Mouse (Mus musculus): Measurements from ENCODE around the gene Krt222. TPM values are rescaled to one million over a fixed set of nuclear protein-coding genes. Genes with fewer than 3 reads are reported as not detected.

Krt222 gene
- polyA plus RNA-seq, 2 experiments, result 0.01 to 0.13 TPM

DNA sequence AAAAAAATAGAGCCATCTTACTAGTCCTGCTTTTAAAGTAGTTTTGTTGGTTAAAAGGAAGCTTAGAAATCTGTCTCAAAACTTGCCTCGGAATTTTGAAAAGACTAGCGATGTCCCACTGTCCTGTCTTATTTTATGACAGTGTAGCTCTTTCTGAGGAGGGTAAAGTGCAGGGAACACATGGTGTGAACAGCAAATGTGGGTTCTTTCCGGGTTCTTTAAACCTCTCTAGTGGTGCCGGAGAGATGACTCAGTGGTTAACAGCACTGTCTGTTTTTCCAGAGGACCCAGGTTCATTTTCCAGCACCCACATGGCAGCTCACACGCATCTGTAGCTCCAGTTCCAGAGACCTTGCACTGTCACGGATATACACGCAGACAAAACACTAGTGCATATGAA, 25.3 kb upstream of the Krt222 start:
- H3K4me2 ChIP-seq (ENCODE audit: low read depth), result no peak overlapping the region
- DNase-seq (ENCODE audit: low read depth in 3 of 3, low spot score in 3 of 3), result no peak
- H3K27ac ChIP-seq, result no peak overlapping the region

DNA sequence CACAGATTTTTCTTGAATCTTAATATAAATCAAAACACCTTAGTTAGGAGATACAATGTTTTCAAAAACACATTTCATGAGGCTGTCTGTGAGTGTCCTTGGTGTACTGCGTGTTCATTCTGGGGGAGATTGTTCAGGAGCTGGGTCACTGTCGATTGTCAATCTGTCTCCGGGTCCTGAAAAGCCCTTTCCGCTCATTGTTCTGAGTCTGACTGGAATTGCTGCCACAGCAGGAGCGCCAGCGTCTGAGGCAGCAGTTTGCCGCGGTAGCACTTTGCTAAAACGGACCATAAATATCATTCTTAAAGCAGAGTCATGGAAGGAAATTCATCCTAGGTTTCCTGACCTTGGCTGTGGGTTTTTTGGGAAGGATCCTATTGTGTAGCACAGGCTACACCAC, 21.9 kb upstream of the Krt222 start:
- TF ChIP-seq CTCF (IDR thresholded peaks at IDR 0.05; ENCODE audit: low read depth), result no peak
- TF ChIP-seq EP300 (IDR thresholded peaks at IDR 0.05; ENCODE audit: low read depth), result no peak
- 27% methylated on average over 9 of the region's 9 CpGs for WGBS (ENCODE audit: insufficient replicate concordance)
- H3K36me3 ChIP-seq (replicated peaks; ENCODE audit: control insufficient read depth, insufficient read depth, low read depth), result no peaks in the 10 kb centered on the region
- H3K4me3 ChIP-seq (ENCODE audit: insufficient read depth in 1 of 2, low read depth in 2 of 2, low read length in 2 of 2), result no peak overlapping the region
- H3K27ac ChIP-seq, result no peak overlapping the region
- no peak overlapping the region for H3K9ac ChIP-seq (replicated peaks)
- no peaks in the 10 kb centered on the region for H3K4me1 ChIP-seq (replicated peaks; ENCODE audit: control insufficient read depth in 2 of 2, insufficient read depth in 2 of 2, low read length in 1 of 2)
- ATAC-seq (ENCODE audit: insufficient read depth) (no peak), DNase-seq (ENCODE audit: low read depth in 3 of 3, low spot score in 3 of 3) (no peak)
- H3K27me3 ChIP-seq (ENCODE audit: control insufficient read depth, insufficient read depth, low read length), result no peaks in the 10 kb centered on the region
- no peak overlapping the region for H3K4me2 ChIP-seq (ENCODE audit: low read depth)
- H3K9me3 ChIP-seq (ENCODE audit: control insufficient read depth, low read length), result no peaks in the 10 kb centered on the region

More for the DNA sequence above, 25.3 kb upstream of the Krt222 start:
- Histone ChIP-seq H3K9me3 (ENCODE audit: control insufficient read depth, low read length) (no peaks in the 10 kb centered on the region), H3K36me3 (replicated peaks; ENCODE audit: control insufficient read depth, insufficient read depth, low read depth) (no peaks in the 10 kb centered on the region), H3K4me3 (ENCODE audit: insufficient read depth in 1 of 2, low read depth in 2 of 2, low read length in 2 of 2) (no peak overlapping the region), H3K9ac (replicated peaks) (no peak overlapping the region), H3K27me3 (ENCODE audit: control insufficient read depth, insufficient read depth, low read length) (no peaks in the 10 kb centered on the region), H3K4me1 (replicated peaks; ENCODE audit: control insufficient read depth in 2 of 2, insufficient read depth in 2 of 2, low read length in 1 of 2) (no peaks in the 10 kb centered on the region)
- no peak for ATAC-seq (ENCODE audit: insufficient read depth)
- no peak for TF ChIP-seq EP300 (IDR thresholded peaks at IDR 0.05; ENCODE audit: low read depth)
- no peak for TF ChIP-seq CTCF (IDR thresholded peaks at IDR 0.05; ENCODE audit: low read depth)
- 62% methylated on average over 7 of the region's 7 CpGs for WGBS (ENCODE audit: insufficient replicate concordance)

DNA sequence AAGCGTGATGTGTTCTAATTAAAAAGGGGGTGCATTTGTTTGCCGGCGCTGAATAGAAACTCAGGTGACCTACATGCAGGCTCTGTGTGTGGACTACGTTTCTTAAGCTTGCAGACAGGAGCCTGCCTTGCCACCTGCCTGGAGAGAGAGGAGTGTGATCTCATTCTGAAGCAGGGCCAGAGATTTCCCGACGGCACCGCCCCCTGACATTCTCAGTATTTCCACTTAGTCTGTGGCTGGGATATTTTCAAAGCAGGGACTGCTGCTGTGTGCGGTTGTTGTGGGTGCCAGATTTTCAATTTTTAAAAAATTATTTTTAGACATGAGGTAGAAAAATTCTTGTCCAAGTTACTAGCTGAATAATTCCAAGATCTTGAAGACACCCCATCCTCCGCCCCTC, 21.3 kb upstream of the Krt222 start:
- no peak for TF ChIP-seq CTCF (IDR thresholded peaks at IDR 0.05; ENCODE audit: low read depth)
- TF ChIP-seq EP300 (IDR thresholded peaks at IDR 0.05; ENCODE audit: low read depth), result no peak
- DNase-seq (ENCODE audit: low read depth in 3 of 3, low spot score in 3 of 3) (no peak), ATAC-seq (ENCODE audit: insufficient read depth) (no peak)
- no peak overlapping the region for H3K4me3 ChIP-seq (ENCODE audit: insufficient read depth in 1 of 2, low read depth in 2 of 2, low read length in 2 of 2)
- no peak overlapping the region for H3K4me2 ChIP-seq (ENCODE audit: low read depth)
- no peaks in the 10 kb centered on the region for H3K4me1 ChIP-seq (replicated peaks; ENCODE audit: control insufficient read depth in 2 of 2, insufficient read depth in 2 of 2, low read length in 1 of 2)
- no peaks in the 10 kb centered on the region for H3K27me3 ChIP-seq (ENCODE audit: control insufficient read depth, insufficient read depth, low read length)
- H3K27ac ChIP-seq, result no peak overlapping the region
- WGBS (ENCODE audit: insufficient replicate concordance), result 59% methylated on average over 9 of the region's 9 CpGs
- no peaks in the 10 kb centered on the region for H3K9me3 ChIP-seq (ENCODE audit: control insufficient read depth, low read length)
- no peak overlapping the region for H3K9ac ChIP-seq (replicated peaks)
- H3K36me3 ChIP-seq (replicated peaks; ENCODE audit: control insufficient read depth, insufficient read depth, low read depth), result no peaks in the 10 kb centered on the region

DNA sequence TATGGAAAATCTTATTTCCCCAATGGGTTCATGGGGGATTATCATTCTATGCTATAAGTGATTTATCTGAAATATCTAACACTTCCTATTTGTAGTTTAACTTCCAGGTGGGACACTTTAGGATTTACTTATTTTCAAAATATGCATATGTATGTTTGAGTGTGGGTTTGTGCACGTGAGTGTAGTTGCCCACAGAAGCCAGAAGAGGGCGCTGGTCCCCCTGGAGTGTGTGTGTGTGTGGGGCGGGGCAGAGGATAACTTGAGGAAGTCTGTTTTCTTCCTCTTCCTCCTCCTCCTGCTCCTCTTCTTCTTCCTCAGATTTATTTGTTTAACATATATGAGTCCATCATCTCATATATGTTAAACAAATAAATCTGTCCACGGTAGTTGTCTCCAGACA, 12.3 kb upstream of the Krt222 start:
- no peaks in the 10 kb centered on the region for H3K27me3 ChIP-seq (ENCODE audit: control insufficient read depth, insufficient read depth, low read length)
- no peaks in the 10 kb centered on the region for H3K9me3 ChIP-seq (ENCODE audit: control insufficient read depth, low read length)
- TF ChIP-seq CTCF (IDR thresholded peaks at IDR 0.05; ENCODE audit: low read depth) (peak; percentile 52), EP300 (IDR thresholded peaks at IDR 0.05; ENCODE audit: low read depth) (no peak)
- DNase-seq (ENCODE audit: low read depth in 3 of 3, low spot score in 3 of 3) (no peak), ATAC-seq (ENCODE audit: insufficient read depth) (no peak)
- H3K36me3 ChIP-seq (replicated peaks; ENCODE audit: control insufficient read depth, insufficient read depth, low read depth), result no peaks in the 10 kb centered on the region
- no peak overlapping the region for H3K4me2 ChIP-seq (ENCODE audit: low read depth)
- H3K4me3 ChIP-seq (ENCODE audit: insufficient read depth in 1 of 2, low read depth in 2 of 2, low read length in 2 of 2), result no peak overlapping the region
- H3K4me1 ChIP-seq (replicated peaks; ENCODE audit: control insufficient read depth in 2 of 2, insufficient read depth in 2 of 2, low read length in 1 of 2), result no peaks in the 10 kb centered on the region
- WGBS (ENCODE audit: insufficient replicate concordance), result 56% methylated on average over 4 of the region's 4 CpGs
- no peak overlapping the region for H3K9ac ChIP-seq (replicated peaks)
- H3K27ac ChIP-seq, result no peak overlapping the region

DNA sequence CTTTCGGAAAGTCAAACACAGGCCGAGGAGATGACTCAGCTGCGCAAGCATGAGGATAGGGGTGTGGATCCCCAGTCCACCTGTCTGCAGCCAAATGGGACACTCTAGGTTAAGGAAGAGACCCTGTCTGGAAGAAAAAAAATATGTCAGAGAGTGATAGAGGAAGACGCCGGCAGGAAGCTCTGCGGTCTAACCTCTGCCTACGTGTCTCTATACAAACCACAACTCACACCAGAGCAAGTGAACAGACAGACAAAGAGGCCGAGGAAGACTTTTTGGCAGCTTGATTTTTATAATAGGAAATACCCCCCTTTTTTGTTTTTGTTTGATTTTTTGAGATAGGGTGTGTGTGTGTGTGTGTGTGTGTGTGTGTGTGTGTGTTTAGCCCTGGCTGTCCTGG, 11.4 kb upstream of the Krt222 start:
- ATAC-seq (ENCODE audit: insufficient read depth) (no peak), DNase-seq (ENCODE audit: low read depth in 3 of 3, low spot score in 3 of 3) (no peak)
- TF ChIP-seq CTCF (IDR thresholded peaks at IDR 0.05; ENCODE audit: low read depth) (no peak), EP300 (IDR thresholded peaks at IDR 0.05; ENCODE audit: low read depth) (no peak)
- no peaks in the 10 kb centered on the region for H3K36me3 ChIP-seq (replicated peaks; ENCODE audit: control insufficient read depth, insufficient read depth, low read depth)
- no peak overlapping the region for H3K4me2 ChIP-seq (ENCODE audit: low read depth)
- no peak overlapping the region for H3K27ac ChIP-seq
- H3K4me1 ChIP-seq (replicated peaks; ENCODE audit: control insufficient read depth in 2 of 2, insufficient read depth in 2 of 2, low read length in 1 of 2), result no peaks in the 10 kb centered on the region
- no peak overlapping the region for H3K9ac ChIP-seq (replicated peaks)
- H3K9me3 ChIP-seq (ENCODE audit: control insufficient read depth, low read length), result no peaks in the 10 kb centered on the region
- no peaks in the 10 kb centered on the region for H3K27me3 ChIP-seq (ENCODE audit: control insufficient read depth, insufficient read depth, low read length)
- H3K4me3 ChIP-seq (ENCODE audit: insufficient read depth in 1 of 2, low read depth in 2 of 2, low read length in 2 of 2), result no peak overlapping the region
- WGBS (ENCODE audit: insufficient replicate concordance), result 59% methylated on average over 8 of the region's 8 CpGs
